Mouse (Mus musculus): Measurements from ENCODE around the gene Tbc1d1. TPM values are rescaled to one million over a fixed set of nuclear protein-coding genes. Genes with fewer than 3 reads are reported as not detected.

Tbc1d1 gene
- polyA plus RNA-seq, 1 experiment, result 18.5 TPM

DNA sequence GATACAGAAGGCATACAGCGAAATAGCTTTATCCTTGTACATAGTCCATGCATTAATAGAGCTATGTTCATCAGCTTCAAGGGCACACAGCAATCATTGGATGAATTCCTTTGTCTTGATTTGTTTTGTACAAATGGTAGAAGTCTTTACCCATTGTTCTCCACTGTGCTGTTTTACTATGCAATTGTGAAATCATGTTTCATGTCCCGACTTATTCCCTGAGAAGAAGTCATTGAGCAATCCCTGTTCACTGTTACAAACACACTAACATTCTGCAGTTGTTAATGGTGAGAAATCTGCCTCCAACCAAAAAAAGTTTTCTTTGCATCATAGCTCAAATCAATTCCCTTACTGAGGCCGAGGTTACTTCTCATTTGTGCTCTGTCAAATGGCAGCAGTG lies 15.9 kb upstream of the Tbc1d1 start:
- no peak for TF ChIP-seq CTCF (IDR thresholded peaks at IDR 0.05; ENCODE audit: insufficient read depth, low read length)
- no peak for TF ChIP-seq POLR2A (IDR thresholded peaks at IDR 0.05; ENCODE audit: borderline replicate concordance, extremely low read depth, low read depth, low read length)
- Histone ChIP-seq H3K4me1 (ENCODE audit: control insufficient read depth, insufficient read depth, low read length) (no peaks in the 10 kb centered on the region), H3K4me3 (replicated peaks; ENCODE audit: extremely low read depth, low read depth, low read length) (no peak overlapping the region)
- no peak for DNase-seq
- 67% methylated on average over 3 of the region's 3 CpGs for WGBS

DNA sequence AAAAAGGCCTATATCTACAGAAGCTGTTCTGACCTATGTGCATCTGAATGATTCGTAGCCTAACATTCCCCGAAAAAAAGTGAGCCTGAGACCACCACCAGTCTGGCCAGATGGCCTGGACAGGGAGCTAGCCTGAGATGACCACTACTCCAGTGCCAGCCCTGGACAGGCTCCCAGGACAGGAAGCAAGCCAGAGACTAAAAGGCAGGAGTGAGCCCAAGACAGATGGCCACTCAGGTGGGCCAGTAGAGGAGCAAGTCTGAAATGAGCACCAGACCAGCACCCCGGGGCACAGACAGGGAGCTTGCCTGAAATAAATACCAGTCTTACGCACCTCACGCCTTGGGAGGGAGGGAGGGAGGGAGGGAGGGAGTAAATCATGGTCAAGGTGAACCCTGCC lies 11.8 kb upstream of the Tbc1d1 start:
- Histone ChIP-seq H3K4me3 (replicated peaks; ENCODE audit: extremely low read depth, low read depth, low read length) (no peak overlapping the region), H3K4me1 (ENCODE audit: control insufficient read depth, insufficient read depth, low read length) (no peaks in the 10 kb centered on the region)
- WGBS, result 77% methylated on average over 5 of the region's 5 CpGs
- no peak for DNase-seq
- TF ChIP-seq POLR2A (IDR thresholded peaks at IDR 0.05; ENCODE audit: borderline replicate concordance, extremely low read depth, low read depth, low read length), result no peak
- TF ChIP-seq CTCF (IDR thresholded peaks at IDR 0.05; ENCODE audit: insufficient read depth, low read length), result no peak

- DNase-seq, result no peak
- TF ChIP-seq POLR2A (IDR thresholded peaks at IDR 0.05; ENCODE audit: borderline replicate concordance, extremely low read depth, low read depth, low read length) (no peak), CTCF (IDR thresholded peaks at IDR 0.05; ENCODE audit: insufficient read depth, low read length) (no peak)
- WGBS, result 66% methylated on average over 10 of the region's 10 CpGs
- no peak overlapping the region for H3K4me3 ChIP-seq (replicated peaks; ENCODE audit: extremely low read depth, low read depth, low read length)
- H3K4me1 ChIP-seq (ENCODE audit: control insufficient read depth, insufficient read depth, low read length), result no peaks in the 10 kb centered on the region
Observed at GRCm38 (mm10) chr5:64146384-64147005, 9.6 kb upstream of the Tbc1d1 start.

GRCm38 (mm10) chr5:64149184-64150127 lies 6.6 kb upstream of the Tbc1d1 start:
- no peak for DNase-seq
- WGBS, result 14% methylated on average over 17 of the region's 17 CpGs
- Histone ChIP-seq H3K4me1 (ENCODE audit: control insufficient read depth, insufficient read depth, low read length) (no peaks in the 10 kb centered on the region), H3K4me3 (replicated peaks; ENCODE audit: extremely low read depth, low read depth, low read length) (no peak overlapping the region)
- no peak for TF ChIP-seq CTCF (IDR thresholded peaks at IDR 0.05; ENCODE audit: insufficient read depth, low read length)
- no peak for TF ChIP-seq POLR2A (IDR thresholded peaks at IDR 0.05; ENCODE audit: borderline replicate concordance, extremely low read depth, low read depth, low read length)

DNA sequence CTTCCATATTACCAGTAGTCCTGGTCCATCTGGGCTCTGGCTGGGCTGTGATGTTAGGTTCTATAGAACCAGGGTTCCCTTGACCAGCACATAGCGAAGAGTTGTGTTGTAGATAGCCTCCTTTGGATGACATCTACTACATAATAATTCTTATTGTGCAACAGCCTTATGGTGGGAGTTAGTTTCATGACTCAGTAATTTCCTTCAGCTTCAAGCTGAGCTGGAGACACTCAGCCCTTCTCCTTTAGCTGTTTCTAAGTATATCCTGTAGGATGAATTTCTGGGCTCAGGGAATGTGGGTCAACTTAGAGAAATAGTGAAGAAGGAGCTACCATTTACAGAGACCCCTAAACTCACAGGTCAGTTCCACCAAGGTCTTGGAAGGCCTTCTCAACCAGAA lies 2.8 kb upstream of the Tbc1d1 start:
- WGBS, result 91% methylated on average over 1 of the region's 1 CpGs
- DNase-seq, result no peak

DNA sequence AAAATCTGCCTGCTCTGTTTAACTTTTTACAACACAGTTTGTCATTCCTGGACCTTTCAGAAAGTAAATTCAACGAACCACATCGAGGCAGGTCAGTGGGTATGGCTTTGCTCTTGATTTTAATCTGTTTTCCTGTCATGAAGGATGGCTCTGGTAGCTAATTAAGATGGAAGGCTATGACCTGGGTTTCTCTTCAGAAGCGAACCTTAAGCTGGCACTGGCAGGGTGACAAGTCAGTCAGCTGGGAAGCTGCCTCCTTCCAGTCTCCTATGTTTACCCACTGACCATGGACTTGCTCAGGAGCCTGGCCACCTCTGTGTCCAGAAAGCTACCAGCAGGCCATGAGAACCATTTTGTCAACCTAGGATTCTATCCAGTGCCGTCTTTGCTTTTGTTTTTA lies 474 bp downstream of the Tbc1d1 start:
- Histone ChIP-seq H3K4me3 (replicated peaks; ENCODE audit: extremely low read depth, low read depth, low read length) (peak overlapping the region; percentile 8), H3K4me1 (ENCODE audit: control insufficient read depth, insufficient read depth, low read length) (peaks cover 5% of the 10 kb centered on the region)
- TF ChIP-seq POLR2A (IDR thresholded peaks at IDR 0.05; ENCODE audit: borderline replicate concordance, extremely low read depth, low read depth, low read length) (no peak), CTCF (IDR thresholded peaks at IDR 0.05; ENCODE audit: insufficient read depth, low read length) (no peak)
- 24% methylated on average over 4 of the region's 4 CpGs for WGBS
- no peak for DNase-seq

More for the DNA sequence above, 2.8 kb upstream of the Tbc1d1 start:
- peaks cover 3% of the 10 kb centered on the region; the same call in 1 of the 2 replicates for H3K4me1 ChIP-seq (ENCODE audit: control insufficient read depth, insufficient read depth, low read length)
- H3K4me3 ChIP-seq (replicated peaks; ENCODE audit: extremely low read depth, low read depth, low read length), result no peak overlapping the region
- no peak for TF ChIP-seq CTCF (IDR thresholded peaks at IDR 0.05; ENCODE audit: insufficient read depth, low read length)
- no peak for TF ChIP-seq POLR2A (IDR thresholded peaks at IDR 0.05; ENCODE audit: borderline replicate concordance, extremely low read depth, low read depth, low read length)

DNA sequence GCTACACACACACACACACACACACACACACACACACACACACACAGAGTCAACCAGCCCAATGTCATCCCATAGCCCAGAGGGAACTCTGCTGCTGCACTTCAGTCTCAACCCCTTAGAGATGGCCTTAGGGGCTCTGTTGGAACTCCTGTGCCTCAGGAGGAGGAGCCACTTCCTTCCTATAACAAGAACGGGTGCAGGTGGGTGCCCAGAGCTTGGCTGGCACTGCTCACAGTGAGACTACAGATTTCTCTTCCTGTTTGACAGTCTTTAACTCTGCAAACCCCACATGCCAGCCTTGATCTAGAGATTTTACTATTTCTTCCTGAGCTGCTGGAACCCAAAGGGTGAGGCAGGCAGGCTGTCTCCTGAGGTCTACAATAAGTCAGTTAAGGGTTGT lies 1.8 kb downstream of the Tbc1d1 start:
- Histone ChIP-seq H3K4me1 (ENCODE audit: control insufficient read depth, insufficient read depth, low read length) (peaks cover 5% of the 10 kb centered on the region), H3K4me3 (replicated peaks; ENCODE audit: extremely low read depth, low read depth, low read length) (no peak overlapping the region)
- DNase-seq, result no peak
- TF ChIP-seq CTCF (IDR thresholded peaks at IDR 0.05; ENCODE audit: insufficient read depth, low read length), result no peak
- WGBS, result 63% methylated on average over 1 of the region's 1 CpGs

DNA sequence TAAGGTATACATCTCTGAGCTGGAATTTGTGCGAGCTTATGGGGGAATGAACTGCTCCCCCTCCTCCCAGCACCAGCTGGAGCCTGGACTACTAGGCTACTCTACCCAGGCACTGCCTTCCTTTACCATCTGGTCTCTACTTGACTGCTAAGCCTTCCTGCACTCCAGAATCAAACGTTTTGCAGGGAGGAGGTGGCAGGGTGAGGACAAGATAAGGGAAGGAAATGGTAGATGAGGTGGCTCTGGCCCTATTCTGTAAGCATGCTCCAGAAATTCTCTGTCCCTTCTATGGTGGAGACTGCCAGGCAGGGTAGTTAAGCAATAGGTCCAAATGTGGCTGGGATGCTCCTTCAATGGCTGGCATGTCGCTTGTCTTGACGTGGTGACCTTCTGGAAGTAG lies 2.4 kb downstream of the Tbc1d1 start:
- Histone ChIP-seq H3K4me1 (ENCODE audit: control insufficient read depth, insufficient read depth, low read length) (peaks cover 5% of the 10 kb centered on the region), H3K4me3 (replicated peaks; ENCODE audit: extremely low read depth, low read depth, low read length) (no peak overlapping the region)
- TF ChIP-seq CTCF (IDR thresholded peaks at IDR 0.05; ENCODE audit: insufficient read depth, low read length) (no peak), POLR2A (IDR thresholded peaks at IDR 0.05; ENCODE audit: borderline replicate concordance, extremely low read depth, low read depth, low read length) (no peak)
- 73% methylated on average over 4 of the region's 4 CpGs for WGBS
- no peak for DNase-seq

DNA sequence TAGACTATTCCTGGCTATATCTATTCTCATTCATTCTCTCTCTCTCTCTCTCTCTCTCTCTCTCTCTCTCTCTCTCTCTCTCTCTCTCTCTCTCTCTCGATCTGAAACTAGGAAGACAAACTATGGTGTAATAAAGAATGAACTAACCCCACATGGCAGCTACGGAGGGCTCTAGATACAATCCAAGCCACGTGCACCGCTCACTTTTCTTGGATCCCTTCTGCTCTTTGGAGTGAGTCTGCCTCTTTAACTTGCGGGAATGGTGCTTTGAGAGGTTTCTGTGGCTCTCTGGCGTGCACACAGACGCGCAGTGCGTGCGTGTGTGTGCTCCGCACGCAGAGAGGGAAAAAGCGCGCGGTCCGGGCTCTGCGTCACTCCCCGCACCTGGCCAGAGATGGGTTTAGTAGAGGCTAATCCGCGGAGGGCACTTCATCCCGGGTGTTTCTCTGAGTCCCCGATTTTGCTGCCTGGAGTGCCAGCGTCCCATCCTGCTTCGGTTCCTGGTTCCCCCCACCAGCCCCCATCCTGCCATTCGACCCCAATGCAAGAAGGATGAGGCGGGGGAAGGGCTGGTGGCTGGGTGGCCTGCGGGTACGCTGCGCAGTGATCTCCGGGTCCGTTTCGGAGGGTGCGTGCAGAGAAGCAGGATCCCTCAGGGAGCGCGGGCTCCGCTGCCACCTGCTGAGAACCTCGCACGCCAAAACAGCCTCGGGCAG lies 3.1 kb downstream of the Tbc1d1 start:
- DNase-seq, result peak; percentile 17
- H3K4me3 ChIP-seq (replicated peaks; ENCODE audit: extremely low read depth, low read depth, low read length), result peak overlapping the region; percentile 77
- TF ChIP-seq POLR2A (IDR thresholded peaks at IDR 0.05; ENCODE audit: borderline replicate concordance, extremely low read depth, low read depth, low read length) (no peak), CTCF (IDR thresholded peaks at IDR 0.05; ENCODE audit: insufficient read depth, low read length) (no peak)
- WGBS, result 6% methylated on average over 39 of the region's 39 CpGs
- H3K4me1 ChIP-seq (ENCODE audit: control insufficient read depth, insufficient read depth, low read length), result peaks cover 5% of the 10 kb centered on the region

Data from lung, adult 2 months (tissue).